Mouse (Mus musculus) forebrain, embryonic 16.5 days (tissue): ENCODE results near the gene Oosp2. TPM values are rescaled to one million over a fixed set of nuclear protein-coding genes. Genes with fewer than 3 reads are reported as not detected.

Experiments used
- ATAC-seq: fragments of 200-750 bp; cut with Nextera tagmentation; 2 replicates; pipeline ENCODE4 v1.8.0; 2017; ENCODE audit warnings: mild to moderate bottlenecking, moderate library complexity
- H3K27ac ChIP-seq: fragments of 300-500 bp; sonication (generic); 2 replicates; pipeline ENCODE4 v1.5.1; 2014; ENCODE audit warnings: low read length, control low read depth
- H3K27me3 ChIP-seq: fragments of 300-500 bp; sonication (generic); replicated peaks from 2 replicates; pipeline ENCODE4 v1.6.1; 2014; ENCODE audit warnings: low read length; ENCODE audit not compliant: control insufficient read depth, insufficient read depth
- H3K36me3 ChIP-seq: fragments of 300-500 bp; sonication (generic); 2 replicates; pipeline ENCODE4 v1.6.1; 2014; ENCODE audit not compliant: control insufficient read depth, insufficient read depth
- H3K4me1 ChIP-seq: fragments of 300-500 bp; sonication (generic); replicated peaks from 2 replicates; pipeline ENCODE4 v1.6.1; 2014; ENCODE audit warnings: low read length; ENCODE audit not compliant: control insufficient read depth, insufficient read depth
- H3K4me2 ChIP-seq: fragments of 300-500 bp; sonication (generic); 2 replicates; pipeline ENCODE4 v1.6.1; 2014; ENCODE audit warnings: mild to moderate bottlenecking, low read length, control low read depth
- H3K4me3 ChIP-seq: fragments of 300-500 bp; sonication (generic); replicated peaks from 2 replicates; pipeline ENCODE4 v1.5.1; 2014; ENCODE audit warnings: mild to moderate bottlenecking, low read length, control low read depth
- H3K9ac ChIP-seq: fragments of 300-500 bp; sonication (generic); replicated peaks from 2 replicates; pipeline ENCODE4 v1.6.1; 2014; ENCODE audit warnings: low read depth, low read length, control low read depth
- H3K9me3 ChIP-seq: fragments of 300-500 bp; sonication (generic); 2 replicates; pipeline ENCODE4 v1.6.1; 2016; ENCODE audit warnings: low read length; ENCODE audit not compliant: control insufficient read depth
- WGBS: fragments of 180-500 bp; shearing (Covaris S2); extraction: QIAGEN DNeasy Blood & Tissue Kit; methylation state at CpG from one replicate; pipeline ENCODE4 v1.1.7; 2014; 5-methylcytosine and 5-hydroxymethylcytosine counted together
- polyA plus RNA-seq: library from polyadenylated mRNA; unstranded; fragments of >200 nt; fragmentation: Nextera tagmentation; extraction: Ambion mirVana; gene quantifications from 2 replicates; pipeline ENCODE4 v1.2.1, GENCODE M21; 2015

Gene Oosp2
- polyA plus RNA-seq, 1 experiment from 2014 or later: not detected

DNA sequence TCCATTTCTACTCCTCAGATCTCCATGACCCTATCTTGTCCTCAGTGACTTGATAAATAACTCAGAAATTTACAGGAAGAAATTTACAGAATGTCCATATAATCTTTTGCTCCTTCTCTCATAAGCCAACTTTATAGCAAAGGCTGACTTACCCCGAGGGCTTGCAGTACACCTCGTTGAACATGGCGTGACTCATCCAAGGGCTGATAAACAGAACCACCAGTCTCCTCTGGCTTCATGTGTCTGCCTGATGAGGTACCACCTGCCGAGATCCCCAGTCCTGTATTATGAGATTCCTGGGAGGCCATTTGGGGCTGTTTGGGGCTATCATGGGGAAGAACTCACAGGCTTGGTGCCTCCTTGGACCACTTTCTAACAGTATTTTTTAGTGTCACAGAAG, 21.3 kb downstream of the Oosp2 start:
- no peak for ATAC-seq

DNA sequence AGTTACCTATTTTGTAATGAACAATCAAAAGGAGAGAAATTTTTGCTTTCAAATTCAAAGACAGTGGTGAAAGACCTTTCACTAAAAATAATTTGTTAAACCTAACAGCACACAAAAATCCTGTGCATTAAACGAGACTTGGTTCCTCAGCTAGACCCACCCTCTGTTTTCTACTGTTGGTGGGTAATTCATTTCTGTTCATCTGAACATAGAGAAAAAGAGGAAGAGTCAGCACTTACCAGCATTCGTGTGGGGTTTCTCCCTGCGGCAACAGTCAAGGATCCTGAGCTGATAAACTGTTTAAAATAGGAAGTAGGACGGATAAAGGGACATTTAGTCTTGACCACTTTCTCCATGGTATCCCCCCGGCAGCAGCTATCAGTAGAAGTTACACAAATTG, 24.8 kb downstream of the Oosp2 start:
- H3K9ac ChIP-seq: no peak overlapping the region
- no peaks in the 10 kb centered on the region for H3K4me1 ChIP-seq
- no peaks in the 10 kb centered on the region for H3K36me3 ChIP-seq
- no peak overlapping the region for H3K4me3 ChIP-seq
- H3K9me3 ChIP-seq: no peaks in the 10 kb centered on the region
- ATAC-seq: no peak
- H3K4me2 ChIP-seq: no peak overlapping the region
- WGBS: 89% methylated on average over 5 of the region's 5 CpGs
- no peaks in the 10 kb centered on the region for H3K27me3 ChIP-seq
- H3K27ac ChIP-seq: no peak overlapping the region

More for the DNA sequence above, 21.3 kb downstream of the Oosp2 start:
- Histone ChIP-seq H3K27ac (no peak overlapping the region), H3K4me1 (no peaks in the 10 kb centered on the region), H3K36me3 (no peaks in the 10 kb centered on the region), H3K4me2 (no peak overlapping the region), H3K27me3 (no peaks in the 10 kb centered on the region), H3K4me3 (no peak overlapping the region), H3K9ac (no peak overlapping the region), H3K9me3 (no peaks in the 10 kb centered on the region)
- 69% methylated on average over 4 of the region's 4 CpGs for WGBS

DNA sequence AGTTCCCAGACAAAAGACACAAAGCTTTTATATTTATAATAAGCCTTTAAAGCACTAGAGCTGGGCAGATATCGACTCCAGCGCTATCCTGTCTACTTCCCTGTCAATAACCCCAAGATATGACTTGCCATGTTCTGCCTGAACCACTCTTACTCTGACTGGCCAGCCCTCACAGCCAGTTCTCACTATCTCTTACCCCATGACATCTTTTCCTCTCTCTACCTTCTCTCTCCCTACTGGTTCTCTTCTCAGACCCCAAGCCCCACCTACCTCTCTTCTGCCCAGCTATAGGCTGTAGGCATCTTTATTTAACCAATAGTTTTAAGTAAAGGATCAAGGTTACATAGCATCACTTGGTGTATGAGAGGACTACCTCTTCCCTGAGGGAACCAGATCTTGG, 26.0 kb downstream of the Oosp2 start:
- H3K4me1 ChIP-seq: no peaks in the 10 kb centered on the region
- no peak overlapping the region for H3K4me3 ChIP-seq
- H3K27me3 ChIP-seq: no peaks in the 10 kb centered on the region
- no peak for ATAC-seq
- H3K9ac ChIP-seq: no peak overlapping the region
- H3K36me3 ChIP-seq: no peaks in the 10 kb centered on the region
- no peak overlapping the region for H3K4me2 ChIP-seq
- H3K27ac ChIP-seq: no peak overlapping the region
- H3K9me3 ChIP-seq: no peaks in the 10 kb centered on the region
- WGBS: 78% methylated on average over 2 of the region's 2 CpGs

DNA sequence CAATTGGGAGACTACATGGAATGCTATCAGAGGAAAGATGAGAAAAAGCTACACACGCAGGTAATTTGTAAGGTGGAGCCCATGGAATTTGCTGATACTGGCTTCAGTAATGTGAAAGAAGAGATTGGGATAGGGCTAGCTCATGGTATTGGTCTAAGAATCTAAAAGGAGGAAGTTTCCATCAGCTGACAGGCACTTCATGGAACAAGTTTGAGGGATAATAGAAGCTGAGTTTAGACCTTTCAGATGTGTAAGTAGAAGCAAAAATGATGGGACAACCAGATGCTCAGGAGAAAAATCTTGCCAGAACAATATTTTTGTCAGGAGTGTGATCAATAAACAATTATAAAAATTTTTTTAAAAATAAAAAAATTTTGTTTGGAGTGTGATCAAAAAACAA, 26.6 kb downstream of the Oosp2 start:
- Histone ChIP-seq H3K36me3 (no peaks in the 10 kb centered on the region), H3K27ac (no peak overlapping the region), H3K27me3 (no peaks in the 10 kb centered on the region), H3K4me2 (no peak overlapping the region), H3K4me3 (no peak overlapping the region), H3K9me3 (no peaks in the 10 kb centered on the region), H3K4me1 (no peaks in the 10 kb centered on the region), H3K9ac (no peak overlapping the region)
- no peak for ATAC-seq
- 81% methylated on average over 1 of the region's 1 CpGs for WGBS

DNA sequence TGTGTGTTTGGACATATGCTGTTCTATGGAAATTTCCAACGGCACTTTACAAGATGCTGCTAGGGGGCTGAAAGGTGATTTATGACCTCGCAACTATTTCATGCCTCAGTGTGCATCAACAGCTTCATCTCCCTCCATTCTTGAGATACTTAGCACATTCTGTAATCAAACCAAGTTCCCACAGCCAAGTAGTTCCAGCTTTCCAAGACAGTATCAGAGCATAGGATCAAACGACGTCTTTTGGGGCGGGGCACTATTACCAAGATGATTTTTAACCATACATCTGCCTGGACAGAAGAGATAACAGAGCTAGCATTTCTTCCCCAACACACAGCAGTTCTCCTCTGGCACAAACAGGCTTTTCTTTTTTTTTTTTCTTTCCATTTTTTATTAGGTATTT, 35.1 kb downstream of the Oosp2 start:
- no peak for ATAC-seq
- Histone ChIP-seq H3K4me1 (no peaks in the 10 kb centered on the region), H3K27ac (no peak overlapping the region), H3K4me2 (no peak overlapping the region), H3K4me3 (no peak overlapping the region), H3K36me3 (no peaks in the 10 kb centered on the region), H3K9me3 (no peaks in the 10 kb centered on the region), H3K9ac (no peak overlapping the region), H3K27me3 (no peaks in the 10 kb centered on the region)
- 78% methylated on average over 5 of the region's 5 CpGs for WGBS

DNA sequence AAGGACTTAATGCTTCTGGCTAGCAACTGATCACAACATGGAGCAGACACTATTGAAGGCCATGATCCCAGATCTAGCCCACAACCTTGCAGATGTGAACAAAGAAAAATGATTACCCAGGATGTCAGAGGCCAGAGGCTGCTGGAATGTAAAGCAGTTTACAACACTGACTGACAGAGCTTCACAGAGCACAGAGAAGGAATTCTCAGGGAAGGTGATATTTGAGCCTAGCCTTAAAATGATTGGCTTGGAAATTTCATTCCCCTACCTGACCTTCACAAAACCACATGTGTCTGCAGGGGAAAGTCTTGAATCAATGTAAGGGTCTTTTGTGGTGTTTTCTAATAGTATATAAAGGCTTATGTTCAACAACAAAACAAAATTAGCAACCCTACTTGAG, 35.6 kb downstream of the Oosp2 start:
- no peak for ATAC-seq
- Histone ChIP-seq H3K4me1 (no peaks in the 10 kb centered on the region), H3K27ac (no peak overlapping the region), H3K36me3 (no peaks in the 10 kb centered on the region), H3K9me3 (no peaks in the 10 kb centered on the region), H3K4me3 (no peak overlapping the region), H3K4me2 (no peak overlapping the region), H3K9ac (no peak overlapping the region), H3K27me3 (no peaks in the 10 kb centered on the region)

DNA sequence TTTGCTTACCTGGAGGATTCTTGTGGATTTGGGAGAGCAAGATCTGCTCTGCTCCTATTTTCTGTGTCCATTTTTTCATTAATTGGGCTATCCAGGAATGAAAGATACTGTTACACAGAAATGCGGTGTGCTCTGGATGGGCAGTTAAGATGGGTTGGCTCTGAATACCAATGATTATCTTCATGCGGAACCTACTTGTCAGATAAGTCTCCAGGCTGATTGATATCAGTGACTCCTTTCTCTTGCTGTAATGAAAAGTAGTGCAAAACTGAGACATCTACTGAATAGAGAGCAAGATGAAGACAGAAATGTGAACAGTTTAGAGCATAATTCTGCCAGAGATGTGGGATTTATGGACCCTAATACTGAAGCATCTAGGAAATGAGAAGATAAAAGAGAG, 36.8 kb downstream of the Oosp2 start, which contains the start of gene Ms4a2:
Gene Ms4a2, minus strand, starts transcription at position 169 of the 400 bp plus-strand sequence.
- H3K4me3 ChIP-seq: no peak within 1 kb of the TSS
- no peaks in the 10 kb centered on the region for H3K36me3 ChIP-seq
- H3K4me1 ChIP-seq: no peaks in the 10 kb centered on the region
- H3K9me3 ChIP-seq: no peaks in the 10 kb centered on the region
- no peak within 1 kb of the TSS for H3K9ac ChIP-seq
- WGBS: 88% methylated on average over 2 of the region's 2 CpGs
- H3K27ac ChIP-seq: no peak within 1 kb of the TSS
- no peaks in the 10 kb centered on the region for H3K27me3 ChIP-seq
- no peak for ATAC-seq
- H3K4me2 ChIP-seq: no peak within 1 kb of the TSS

DNA sequence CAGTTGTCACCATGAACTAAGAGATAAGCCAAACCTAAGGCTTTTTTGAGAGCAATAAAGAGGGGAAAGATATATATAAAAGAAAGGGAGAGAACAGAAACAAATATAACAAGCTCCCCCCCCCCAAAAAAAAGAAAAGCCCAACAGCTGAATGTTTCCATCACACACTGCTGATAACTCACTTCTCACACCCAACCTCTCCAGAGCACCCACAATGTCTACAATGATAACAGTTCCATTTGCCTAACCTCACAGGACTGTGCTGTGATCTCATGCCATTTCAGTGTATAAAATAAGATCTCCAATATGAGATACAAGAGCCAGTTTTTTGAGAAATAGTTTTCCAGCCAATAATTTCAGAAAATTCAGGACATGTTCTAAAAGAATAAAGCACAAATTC, 42.4 kb downstream of the Oosp2 start:
- Histone ChIP-seq H3K27me3 (no peaks in the 10 kb centered on the region), H3K36me3 (no peaks in the 10 kb centered on the region), H3K9ac (no peak overlapping the region), H3K4me3 (no peak overlapping the region), H3K27ac (no peak overlapping the region), H3K4me2 (no peak overlapping the region), H3K9me3 (no peaks in the 10 kb centered on the region), H3K4me1 (no peaks in the 10 kb centered on the region)
- no peak for ATAC-seq

DNA sequence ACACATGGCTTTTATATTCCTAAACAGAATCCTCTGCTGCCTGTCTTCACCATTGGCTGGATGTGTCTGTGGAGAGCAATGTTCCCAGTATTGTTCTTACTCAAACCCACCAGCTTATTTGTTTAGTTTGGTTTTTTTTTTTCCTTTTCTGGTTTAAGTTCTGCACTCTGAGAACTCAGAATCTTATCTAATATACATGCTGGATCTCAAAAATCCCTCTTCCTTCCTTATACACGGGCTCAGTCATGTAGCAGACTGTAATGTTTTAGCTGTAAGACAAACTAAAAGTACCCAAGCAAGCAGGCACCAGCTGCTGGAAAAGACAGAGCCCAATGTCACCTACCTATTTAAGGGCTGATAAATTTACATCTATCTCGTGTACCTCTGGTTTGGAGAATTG, 45.6 kb downstream of the Oosp2 start:
- no peak for ATAC-seq
- Histone ChIP-seq H3K27ac (no peak overlapping the region), H3K27me3 (no peaks in the 10 kb centered on the region), H3K4me2 (no peak overlapping the region), H3K9ac (no peak overlapping the region), H3K4me3 (no peak overlapping the region), H3K4me1 (no peaks in the 10 kb centered on the region), H3K9me3 (no peaks in the 10 kb centered on the region), H3K36me3 (no peaks in the 10 kb centered on the region)
- WGBS: 83% methylated on average over 2 of the region's 2 CpGs

DNA sequence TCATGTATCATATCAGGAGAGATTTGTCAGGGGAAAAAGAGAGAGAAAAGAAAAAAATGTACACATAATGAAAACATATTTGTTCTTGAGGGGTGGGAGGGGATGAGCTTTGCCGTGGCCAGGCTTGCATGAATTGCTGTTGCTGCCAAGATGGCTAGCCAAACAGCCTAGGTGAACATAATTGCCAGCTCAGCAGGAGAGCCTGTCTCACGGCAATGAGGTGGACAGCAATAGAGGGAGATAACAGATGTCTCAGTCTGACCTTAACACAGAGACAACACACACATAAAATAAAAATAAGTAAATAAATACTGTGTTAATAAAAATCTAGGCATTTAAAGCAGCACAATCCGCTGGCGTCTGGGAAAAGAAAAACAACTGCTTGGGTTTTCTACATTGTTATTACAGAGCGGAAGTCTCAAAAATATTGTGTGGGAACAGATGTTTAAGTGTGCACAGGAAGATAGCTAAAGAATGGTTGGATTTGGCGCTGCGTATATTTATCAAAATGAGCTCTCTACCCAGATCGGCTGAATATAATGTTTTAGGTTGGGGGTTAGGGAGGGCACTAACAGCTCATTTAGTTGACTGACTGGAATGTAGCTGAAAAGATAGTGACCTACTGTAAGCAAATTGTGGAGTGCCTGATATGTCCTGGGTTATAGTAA, 46.4 kb downstream of the Oosp2 start:
- Histone ChIP-seq H3K27me3 (no peaks in the 10 kb centered on the region), H3K9ac (no peak overlapping the region), H3K27ac (no peak overlapping the region), H3K4me1 (no peaks in the 10 kb centered on the region), H3K9me3 (no peaks in the 10 kb centered on the region), H3K36me3 (no peaks in the 10 kb centered on the region), H3K4me2 (no peak overlapping the region), H3K4me3 (no peak overlapping the region)
- WGBS: 72% methylated on average over 8 of the region's 8 CpGs
- no peak for ATAC-seq
